Mouse (Mus musculus): ENCODE measurements around the gene Cmya5.

- no peak for TF ChIP-seq POLR2A (IDR thresholded peaks at IDR 0.05; ENCODE audit: borderline replicate concordance, extremely low read depth, low read depth, low read length)
- no peak for TF ChIP-seq CTCF (IDR thresholded peaks at IDR 0.05; ENCODE audit: insufficient read depth, low read length)
These were observed 16.2 kb downstream of the Cmya5 start for GRCm38 (mm10) chr13:93128111-93128860.

All from lung, adult 2 months (tissue).